Mouse (Mus musculus): Measurements from ENCODE around the gene Serhl.

Gene Serhl

DNA sequence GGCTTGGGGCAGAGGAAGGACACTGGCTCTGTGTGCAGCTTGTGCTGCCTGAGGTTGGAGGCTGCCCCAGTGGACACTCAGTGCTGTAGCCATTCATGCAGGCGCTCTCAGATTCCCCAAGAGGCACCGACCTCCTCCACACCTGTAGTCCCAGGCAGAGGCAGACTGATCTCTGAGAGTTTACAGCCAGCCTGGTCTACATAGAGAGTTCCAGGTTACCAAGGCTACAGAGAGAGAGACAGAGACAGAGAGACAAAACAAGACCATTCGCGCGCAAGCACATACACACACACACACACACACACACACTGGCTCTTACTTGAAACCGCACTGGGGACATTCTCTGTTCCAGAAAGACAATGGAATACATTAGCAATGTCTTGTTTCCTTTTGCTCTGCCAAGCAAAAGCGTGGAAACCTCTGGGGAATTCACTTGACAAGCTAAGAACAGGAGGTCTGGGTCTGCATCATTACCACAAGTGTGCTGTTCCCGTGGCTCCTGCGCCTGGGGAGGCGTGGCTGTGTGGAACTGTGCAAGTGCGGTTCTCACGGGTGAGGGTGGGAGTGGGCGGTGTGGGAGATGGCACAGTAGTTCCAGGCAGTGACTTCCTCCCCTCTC lies 5.2 kb upstream of the Serhl start:
- peak; percentile 20 to 28 for DNase-seq (ENCODE audit: low spot score in 2 of 2)

DNA sequence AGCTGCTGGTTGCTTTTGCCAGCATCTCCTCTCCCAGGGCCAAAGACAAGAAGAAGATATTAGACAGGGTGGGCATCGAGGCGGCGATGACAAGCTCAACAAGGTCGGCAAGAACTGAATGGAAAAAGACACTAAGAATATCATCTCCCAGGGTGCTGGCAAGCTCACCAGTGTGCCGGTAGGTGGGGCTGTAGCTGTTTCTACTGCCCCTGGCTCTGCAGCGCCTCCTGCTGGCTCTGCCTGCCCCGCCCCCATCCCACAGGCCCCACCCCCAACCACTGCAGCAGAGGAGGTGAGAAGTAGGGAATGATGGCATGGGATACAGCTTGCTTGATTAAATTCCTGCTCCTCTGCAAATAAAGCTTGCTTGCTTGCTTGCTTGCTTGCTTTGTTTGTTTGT lies 3.4 kb upstream of the Serhl start:
- peak in 1 of 2 experiments; percentile 16 for DNase-seq (ENCODE audit: low spot score in 2 of 2)

DNA sequence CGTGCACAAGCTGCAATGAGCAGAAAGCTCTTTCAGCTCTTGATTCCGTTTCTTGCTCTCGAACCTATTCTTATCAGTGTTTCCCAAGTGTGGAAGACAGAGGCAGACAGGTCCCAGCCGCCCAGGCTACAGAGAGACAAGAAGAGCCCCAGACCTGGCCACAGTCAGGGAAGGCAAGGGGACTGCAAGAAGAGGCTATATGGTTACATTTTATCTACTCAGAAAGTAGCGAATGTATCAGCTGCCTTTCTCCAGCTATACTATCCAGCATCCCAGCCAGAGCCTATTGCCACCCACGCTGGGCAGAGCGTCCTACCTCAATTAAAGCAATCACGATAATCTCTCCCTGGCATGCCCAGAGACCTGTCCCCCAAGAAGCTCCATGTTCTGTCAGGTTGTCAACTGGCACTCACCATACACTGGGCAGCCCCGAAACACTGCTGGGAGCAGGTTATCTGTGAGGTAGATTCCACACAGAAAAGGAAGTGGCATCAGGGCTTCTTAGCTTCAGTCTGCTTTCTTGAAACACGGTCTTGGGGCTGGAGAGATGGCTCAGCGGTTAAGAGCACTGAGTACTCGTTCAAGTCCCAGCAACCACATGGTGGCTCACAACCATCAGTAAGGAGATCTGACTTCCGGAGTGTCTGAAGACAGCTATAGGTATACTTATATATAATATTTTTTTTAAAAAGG lies 2.5 kb upstream of the Serhl start:
- DNase-seq (ENCODE audit: low spot score in 2 of 2) = no peak

- no peak for DNase-seq (ENCODE audit: low spot score in 2 of 2)
These were observed 544 bp upstream of the Serhl start for GRCm38 (mm10) chr15:83088495-83089428.

GRCm38 (mm10) chr15:83090874-83091273 lies 1.6 kb downstream of the Serhl start:
- DNase-seq (ENCODE audit: low spot score in 2 of 2) = no peak

DNA sequence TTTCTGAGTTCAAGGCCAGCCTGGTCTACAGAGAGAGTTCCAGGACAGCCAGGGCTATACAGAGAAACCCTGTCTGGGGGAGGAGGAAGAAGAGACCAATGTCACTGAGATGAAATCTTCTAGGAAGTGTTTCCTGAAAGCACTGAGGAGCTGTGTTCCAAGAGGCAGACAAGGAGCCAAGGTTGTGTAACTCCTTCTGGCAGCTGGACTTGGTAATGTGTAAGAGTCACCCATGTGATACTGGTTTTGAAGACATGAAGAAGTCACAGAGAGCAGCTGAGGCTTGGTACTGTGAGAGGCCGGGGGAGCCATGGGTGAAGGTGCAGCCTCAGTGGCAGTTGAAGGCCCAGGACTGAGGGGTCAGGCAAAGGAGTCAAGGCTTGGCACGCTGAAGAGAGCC lies 4.4 kb downstream of the Serhl start:
- DNase-seq (ENCODE audit: low spot score in 2 of 2) = no peak

- no peak for DNase-seq (ENCODE audit: low spot score in 2 of 2)
These were observed 6.6 kb downstream of the Serhl start for GRCm38 (mm10) chr15:83095950-83096349.

DNA sequence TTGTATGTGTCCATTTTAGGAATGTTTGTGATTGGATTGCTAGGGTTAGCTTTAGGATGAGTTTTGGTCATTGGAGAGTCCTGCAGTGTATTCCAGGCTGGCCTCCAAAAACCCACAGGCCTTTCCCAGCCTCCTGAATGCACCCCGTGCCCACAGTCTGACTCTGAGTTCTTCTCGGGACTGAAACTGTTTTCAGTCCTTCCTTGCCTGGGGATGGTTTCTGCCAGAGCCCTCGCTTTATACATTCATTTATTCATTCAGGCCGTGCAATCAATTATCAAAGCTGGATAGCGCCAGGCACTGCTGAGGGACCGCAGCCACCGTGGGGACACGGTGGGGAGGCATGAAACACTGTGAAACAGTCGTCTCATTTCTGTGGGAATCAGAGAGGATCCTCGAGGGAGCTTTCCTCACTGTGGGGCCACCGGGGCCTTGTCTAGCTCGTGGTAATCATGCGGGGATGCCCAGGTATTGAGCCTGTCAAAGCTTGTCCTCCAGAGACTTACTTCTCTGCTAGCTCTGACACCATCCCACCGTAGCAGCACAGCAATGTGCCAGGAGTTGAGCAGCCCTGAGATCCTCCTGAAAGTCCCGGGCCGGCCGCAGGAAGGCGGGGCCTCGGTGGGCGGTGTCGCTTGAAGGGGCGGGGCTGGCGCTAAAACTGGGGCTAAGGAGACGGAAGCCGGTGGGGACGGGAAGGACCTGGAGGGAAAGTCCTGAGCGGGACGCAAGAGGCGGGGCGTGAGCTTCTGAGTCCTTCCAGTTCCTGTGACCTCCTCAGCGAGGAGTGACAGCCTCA lies 10.4 kb downstream of the Serhl start:
- DNase-seq (ENCODE audit: low spot score in 2 of 2) = peak in 1 of 2 experiments; percentile 51

DNA sequence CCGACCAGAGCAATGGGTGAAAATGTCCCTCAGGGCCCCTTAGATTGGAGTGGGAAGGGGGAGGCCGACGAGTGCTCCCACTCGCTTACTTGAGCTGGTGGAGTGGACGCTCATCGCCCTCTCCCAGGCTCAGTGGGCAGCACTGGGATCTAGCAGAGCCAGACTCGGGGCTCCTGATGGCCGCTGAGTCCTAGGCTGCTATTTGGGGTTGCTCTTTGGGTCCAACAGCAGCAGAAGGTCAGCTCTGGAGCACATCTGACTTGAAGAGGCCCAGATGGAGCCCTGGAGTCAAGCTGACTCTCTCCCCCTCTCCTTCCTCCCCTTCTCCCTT lies 11.0 kb downstream of the Serhl start:
- DNase-seq (ENCODE audit: low spot score in 2 of 2) = no peak

GRCm38 (mm10) chr15:83103111-83103510 lies 13.8 kb downstream of the Serhl start:
- DNase-seq (ENCODE audit: low spot score in 2 of 2) = peak in 1 of 2 experiments; percentile 65

DNA sequence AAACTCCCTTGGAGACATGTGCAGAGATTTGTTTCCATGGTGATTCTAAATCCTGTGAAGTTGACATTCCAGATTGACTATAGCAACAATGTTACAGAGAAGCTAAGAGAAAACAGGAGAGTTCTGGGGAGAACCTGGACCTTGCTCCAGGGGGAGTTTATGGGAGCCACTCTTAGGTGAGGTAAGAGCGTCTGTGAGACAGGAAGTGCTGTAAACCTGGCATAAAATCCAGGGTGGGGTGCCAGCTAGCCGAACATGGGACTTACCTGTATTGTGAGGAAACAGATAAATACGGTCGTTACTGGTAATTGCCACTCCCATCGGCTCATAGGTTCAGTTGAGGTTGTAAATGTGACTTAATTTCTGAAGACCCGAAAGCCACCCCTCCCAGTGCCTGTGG lies 17.1 kb downstream of the Serhl start:
- DNase-seq (ENCODE audit: low spot score in 2 of 2) = no peak

GRCm38 (mm10) chr15:83107814-83108213 lies 18.5 kb downstream of the Serhl start:
- no peak for DNase-seq (ENCODE audit: low spot score in 2 of 2)

DNA sequence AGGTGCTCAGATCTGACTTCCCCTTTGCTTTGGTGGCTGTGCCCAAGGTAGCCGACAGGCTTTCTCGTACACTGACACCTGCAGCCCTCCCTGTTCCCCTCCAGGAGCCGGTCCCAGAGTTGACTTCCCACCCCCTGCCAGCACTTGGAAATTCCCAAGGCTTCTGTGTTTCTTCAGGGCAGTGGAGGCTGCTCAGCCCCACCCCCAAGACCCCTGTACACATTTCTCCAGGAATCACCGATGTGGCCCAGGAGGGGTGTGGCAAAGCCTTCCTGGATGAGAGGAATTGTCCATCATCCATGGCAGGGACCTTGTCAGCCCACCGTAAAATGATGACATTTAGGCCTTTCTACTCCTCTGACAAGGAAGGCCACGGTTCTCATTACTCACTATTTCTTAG lies 22.0 kb downstream of the Serhl start:
- no peak for DNase-seq (ENCODE audit: low spot score in 2 of 2)

GRCm38 (mm10) chr15:83111874-83112273 lies 22.6 kb downstream of the Serhl start:
- DNase-seq (ENCODE audit: low spot score in 2 of 2) = no peak

DNA sequence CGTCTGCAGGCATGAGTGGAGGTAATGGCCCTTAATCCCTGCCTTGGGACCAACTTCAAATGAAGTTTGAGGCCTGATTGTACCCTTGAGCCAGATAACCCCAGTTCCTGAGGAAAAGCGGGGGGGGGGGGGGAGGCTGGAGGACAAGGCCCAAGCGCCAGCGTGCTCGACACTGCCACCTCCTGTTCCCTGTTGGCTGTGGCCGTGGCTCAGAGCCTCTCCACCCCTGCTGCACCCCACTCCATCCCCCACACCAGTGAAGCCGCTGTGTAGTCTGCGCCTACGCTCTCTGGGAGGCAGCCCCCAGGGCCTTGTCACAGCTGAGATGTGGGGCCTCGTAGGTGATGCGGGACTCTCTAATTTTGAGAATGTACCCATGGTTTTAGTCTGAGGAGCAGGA lies 23.6 kb downstream of the Serhl start:
- peak; percentile 69 to 72 for DNase-seq (ENCODE audit: low spot score in 2 of 2)

DNA sequence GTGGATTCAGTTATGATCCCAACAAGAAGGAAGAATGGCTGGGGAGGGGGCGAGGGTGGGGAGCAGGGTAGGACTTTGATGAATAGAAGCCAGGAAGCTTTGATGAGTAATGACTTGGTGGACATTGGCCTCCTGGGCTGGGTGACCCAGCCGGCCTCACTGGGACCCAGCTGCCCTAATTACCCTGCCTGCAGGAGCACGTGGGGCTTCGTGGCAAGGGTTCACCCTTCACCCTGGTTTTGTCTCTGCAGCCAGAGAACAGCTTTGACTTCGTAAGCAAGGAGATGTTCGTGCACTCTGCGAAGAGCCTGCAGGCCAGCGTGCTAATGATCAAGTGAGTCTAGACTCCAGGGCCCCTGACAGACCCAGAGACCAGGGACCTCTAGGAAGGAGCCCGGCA lies 24.8 kb downstream of the Serhl start:
- DNase-seq (ENCODE audit: low spot score in 2 of 2) = no peak

- no peak for DNase-seq (ENCODE audit: low spot score in 2 of 2)
These were observed 25.8 kb downstream of the Serhl start for GRCm38 (mm10) chr15:83115071-83115470.

DNA sequence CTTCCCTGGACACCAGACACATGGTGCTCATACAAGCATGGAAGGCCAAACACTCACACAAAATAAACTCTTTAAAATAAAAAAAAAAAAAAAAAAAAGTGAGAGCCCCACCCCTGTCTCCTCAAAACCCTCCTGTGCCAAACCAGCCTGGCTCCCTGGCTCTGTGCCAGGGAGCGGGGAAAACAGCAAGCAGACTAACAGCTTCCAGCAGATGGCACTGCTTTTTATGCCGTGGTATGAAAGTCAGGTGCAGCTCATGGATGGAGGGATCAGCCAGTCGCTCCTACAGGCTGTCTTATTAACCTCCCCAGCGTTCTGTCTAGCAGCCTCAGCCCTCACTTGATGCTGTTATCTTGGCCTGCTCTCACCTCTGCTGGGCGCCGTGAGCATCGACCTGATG lies 29.1 kb downstream of the Serhl start:
- DNase-seq (ENCODE audit: low spot score in 2 of 2) = peak in 1 of 2 experiments; percentile 50

DNA sequence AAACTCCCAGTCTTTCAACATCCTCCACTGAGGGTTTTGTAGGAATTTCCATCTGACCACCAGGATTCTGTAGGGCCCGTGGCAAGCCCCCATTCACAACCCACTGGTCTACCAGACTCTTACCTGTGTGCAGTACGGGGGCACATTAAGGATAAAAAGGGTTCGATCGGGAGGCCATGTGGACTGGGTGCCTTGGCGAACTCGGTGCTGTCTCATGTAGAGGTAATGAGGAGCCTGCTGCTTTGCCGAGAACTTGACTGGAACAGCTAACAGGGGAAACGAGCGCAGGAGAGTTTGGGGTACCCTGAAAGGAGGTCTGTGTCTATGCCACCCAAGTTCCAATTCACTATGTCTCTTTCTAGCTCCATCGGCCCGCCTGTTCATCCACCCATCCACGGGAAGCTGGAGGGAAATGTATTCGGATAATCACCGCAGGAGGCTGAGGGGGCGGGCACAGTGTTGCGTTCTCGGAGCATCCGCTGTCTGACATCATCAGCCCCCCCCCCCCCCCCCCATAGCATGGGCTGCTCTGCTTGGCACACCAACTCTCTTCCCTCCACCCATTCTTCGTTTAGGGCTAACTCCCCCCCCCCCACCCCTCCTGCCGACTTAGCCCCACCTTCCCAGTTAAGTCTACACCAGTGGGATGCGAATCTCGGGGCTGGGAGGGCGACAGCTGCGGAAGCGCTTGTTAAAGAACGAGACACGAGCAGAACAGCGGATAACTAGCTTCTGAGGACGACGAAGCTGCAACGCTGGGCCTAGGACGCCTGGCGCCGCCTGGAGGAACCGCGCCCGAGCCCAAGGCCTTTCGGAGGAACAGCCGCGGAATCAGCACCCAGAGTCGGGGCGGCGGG lies 32.6 kb downstream of the Serhl start:
- peak; percentile 60 to 66 for DNase-seq (ENCODE audit: low spot score in 2 of 2)

DNA sequence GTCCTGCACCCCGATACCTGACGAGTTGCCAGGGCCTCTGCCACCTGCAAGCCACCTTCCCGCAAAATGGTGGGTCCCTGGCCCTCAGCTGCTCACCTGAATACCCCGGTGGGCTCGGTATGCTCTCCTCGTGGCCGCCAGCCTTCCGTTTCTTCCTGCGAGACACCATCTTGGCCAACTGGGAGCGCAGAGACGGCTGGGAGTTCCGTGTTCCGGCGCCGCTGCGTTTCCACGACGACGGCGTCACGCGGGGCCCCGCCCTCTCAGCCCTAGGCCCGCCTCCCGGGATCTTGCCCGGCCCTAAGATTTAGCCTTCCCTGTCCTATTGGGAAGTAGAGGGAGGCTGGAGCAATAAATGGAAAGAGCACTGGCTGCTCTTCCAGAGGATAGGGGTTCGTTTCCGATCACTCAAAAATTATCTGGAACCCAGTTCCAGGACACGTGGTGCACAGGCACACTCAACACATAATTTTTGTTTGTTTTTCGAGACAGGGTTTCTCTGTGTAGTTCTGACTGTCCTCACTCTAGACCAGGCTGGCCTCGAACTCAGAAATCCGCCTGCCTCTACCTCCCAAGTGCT lies 33.4 kb downstream of the Serhl start, which contains the start of gene Rrp7a:
Gene Rrp7a, minus strand, starts transcription at position 236 of the 580 bp plus-strand sequence.
- DNase-seq (ENCODE audit: low spot score in 2 of 2) = peak; percentile 94 to 95
